Mouse (Mus musculus): ENCODE results near the gene Ugt1a10. TPM values are rescaled to one million over a fixed set of nuclear protein-coding genes. Genes with fewer than 3 reads are reported as not detected.
"Not testable (repeated sequence)": the region's sequence is repeated elsewhere in the genome, so short reads cannot be mapped to it uniquely, and the experiment has no call there.

Ugt1a10 gene
- polyA plus RNA-seq, 1 experiment from 2014 or later = 0.14 TPM

GRCm38 (mm10) chr1:88219054-88219453 is 163.9 kb downstream of the Ugt1a10 start:
- Histone ChIP-seq H3K4me3 (ENCODE audit: low read depth, low read length) (no peak overlapping the region), H3K4me1 (ENCODE audit: control insufficient read depth, low read depth, low read length) (no peaks in the 10 kb centered on the region), H3K9me3 (replicated peaks; ENCODE audit: control insufficient read depth, low read length) (peaks cover 19% of the 10 kb centered on the region), H3K9ac (ENCODE audit: low read depth, low read length) (no peak overlapping the region), H3K36me3 (ENCODE audit: control insufficient read depth, insufficient read depth) (no peaks in the 10 kb centered on the region), H3K27me3 (ENCODE audit: control insufficient read depth, insufficient read depth, low read depth, low read length) (no peaks in the 10 kb centered on the region), H3K27ac (ENCODE audit: low read length) (no peak overlapping the region), H3K4me2 (ENCODE audit: low read depth, low read length) (no peak overlapping the region)
- WGBS (ENCODE audit: insufficient replicate concordance) = 11% methylated on average over 1 of the region's 1 CpGs
- no peak for ATAC-seq (ENCODE audit: low read depth)

- no peak overlapping the region for H3K4me3 ChIP-seq (ENCODE audit: low read depth, low read length)
- no peak overlapping the region for H3K9ac ChIP-seq (ENCODE audit: low read depth, low read length)
- no peak overlapping the region for H3K27ac ChIP-seq (ENCODE audit: low read length)
- no peaks in the 10 kb centered on the region for H3K36me3 ChIP-seq (ENCODE audit: control insufficient read depth, insufficient read depth)
- H3K9me3 ChIP-seq (replicated peaks; ENCODE audit: control insufficient read depth, low read length) = peaks cover 17% of the 10 kb centered on the region
- no peak for ATAC-seq (ENCODE audit: low read depth)
- no peak overlapping the region for H3K4me2 ChIP-seq (ENCODE audit: low read depth, low read length)
- H3K4me1 ChIP-seq (ENCODE audit: control insufficient read depth, low read depth, low read length) = no peaks in the 10 kb centered on the region
- H3K27me3 ChIP-seq (ENCODE audit: control insufficient read depth, insufficient read depth, low read depth, low read length) = no peaks in the 10 kb centered on the region
These were observed 165.1 kb downstream of the Ugt1a10 start for GRCm38 (mm10) chr1:88220336-88220735.

GRCm38 (mm10) chr1:88222216-88222615 is 167.0 kb downstream of the Ugt1a10 start:
- Histone ChIP-seq H3K36me3 (ENCODE audit: control insufficient read depth, insufficient read depth) (no peaks in the 10 kb centered on the region), H3K27ac (ENCODE audit: low read length) (no peak overlapping the region), H3K27me3 (ENCODE audit: control insufficient read depth, insufficient read depth, low read depth, low read length) (no peaks in the 10 kb centered on the region), H3K4me1 (ENCODE audit: control insufficient read depth, low read depth, low read length) (no peaks in the 10 kb centered on the region), H3K4me2 (ENCODE audit: low read depth, low read length) (no peak overlapping the region), H3K9ac (ENCODE audit: low read depth, low read length) (no peak overlapping the region), H3K4me3 (ENCODE audit: low read depth, low read length) (no peak overlapping the region), H3K9me3 (replicated peaks; ENCODE audit: control insufficient read depth, low read length) (peaks cover 14% of the 10 kb centered on the region)
- WGBS (ENCODE audit: insufficient replicate concordance) = 28% methylated on average over 2 of the region's 2 CpGs
- no peak for ATAC-seq (ENCODE audit: low read depth)

GRCm38 (mm10) chr1:88223011-88223515 is 167.9 kb downstream of the Ugt1a10 start:
- not testable (repeated sequence) for H3K9ac ChIP-seq (ENCODE audit: low read depth, low read length)

GRCm38 (mm10) chr1:88223591-88223990 is 168.4 kb downstream of the Ugt1a10 start:
- Histone ChIP-seq H3K27ac (ENCODE audit: low read length) (no peak overlapping the region), H3K4me3 (ENCODE audit: low read depth, low read length) (no peak overlapping the region), H3K9ac (ENCODE audit: low read depth, low read length) (no peak overlapping the region), H3K4me1 (ENCODE audit: control insufficient read depth, low read depth, low read length) (no peaks in the 10 kb centered on the region), H3K27me3 (ENCODE audit: control insufficient read depth, insufficient read depth, low read depth, low read length) (no peaks in the 10 kb centered on the region), H3K9me3 (replicated peaks; ENCODE audit: control insufficient read depth, low read length) (peaks cover 14% of the 10 kb centered on the region), H3K36me3 (ENCODE audit: control insufficient read depth, insufficient read depth) (no peaks in the 10 kb centered on the region), H3K4me2 (ENCODE audit: low read depth, low read length) (no peak overlapping the region)
- ATAC-seq (ENCODE audit: low read depth) = no peak
- 31% methylated on average over 1 of the region's 1 CpGs for WGBS (ENCODE audit: insufficient replicate concordance)

More at GRCm38 (mm10) chr1:88223011-88223515, 167.9 kb downstream of the Ugt1a10 start:
- not testable (repeated sequence) for H3K27me3 ChIP-seq (ENCODE audit: control insufficient read depth, insufficient read depth, low read depth, low read length); ATAC-seq (ENCODE audit: low read depth); H3K36me3 ChIP-seq (ENCODE audit: control insufficient read depth, insufficient read depth); H3K27ac ChIP-seq (ENCODE audit: low read length); H3K4me3 ChIP-seq (ENCODE audit: low read depth, low read length); H3K4me2 ChIP-seq (ENCODE audit: low read depth, low read length); H3K4me1 ChIP-seq (ENCODE audit: control insufficient read depth, low read depth, low read length)
- peaks cover 12% of the 10 kb centered on the region for H3K9me3 ChIP-seq (replicated peaks; ENCODE audit: control insufficient read depth, low read length)

- peaks cover 14% of the 10 kb centered on the region for H3K9me3 ChIP-seq (replicated peaks; ENCODE audit: control insufficient read depth, low read length)
- H3K27me3 ChIP-seq (ENCODE audit: control insufficient read depth, insufficient read depth, low read depth, low read length) = no peaks in the 10 kb centered on the region
- no peak overlapping the region for H3K4me3 ChIP-seq (ENCODE audit: low read depth, low read length)
- no peak overlapping the region for H3K4me2 ChIP-seq (ENCODE audit: low read depth, low read length)
- ATAC-seq (ENCODE audit: low read depth) = no peak
- 51% methylated on average over 2 of the region's 2 CpGs for WGBS (ENCODE audit: insufficient replicate concordance)
- no peaks in the 10 kb centered on the region for H3K36me3 ChIP-seq (ENCODE audit: control insufficient read depth, insufficient read depth)
- H3K27ac ChIP-seq (ENCODE audit: low read length) = no peak overlapping the region
- no peak overlapping the region for H3K9ac ChIP-seq (ENCODE audit: low read depth, low read length)
- no peaks in the 10 kb centered on the region for H3K4me1 ChIP-seq (ENCODE audit: control insufficient read depth, low read depth, low read length)
These were observed 169.0 kb downstream of the Ugt1a10 start for GRCm38 (mm10) chr1:88224029-88224776.

GRCm38 (mm10) chr1:88225301-88225700 is 170.1 kb downstream of the Ugt1a10 start:
- not testable (repeated sequence) for H3K36me3 ChIP-seq (ENCODE audit: control insufficient read depth, insufficient read depth); H3K4me3 ChIP-seq (ENCODE audit: low read depth, low read length); H3K9ac ChIP-seq (ENCODE audit: low read depth, low read length); H3K4me2 ChIP-seq (ENCODE audit: low read depth, low read length); H3K27me3 ChIP-seq (ENCODE audit: control insufficient read depth, insufficient read depth, low read depth, low read length); H3K27ac ChIP-seq (ENCODE audit: low read length); H3K4me1 ChIP-seq (ENCODE audit: control insufficient read depth, low read depth, low read length); ATAC-seq (ENCODE audit: low read depth)
- 29% methylated on average over 2 of the region's 2 CpGs for WGBS (ENCODE audit: insufficient replicate concordance)
- H3K9me3 ChIP-seq (replicated peaks; ENCODE audit: control insufficient read depth, low read length) = peaks cover 22% of the 10 kb centered on the region

- no peak for ATAC-seq (ENCODE audit: low read depth)
- no peaks in the 10 kb centered on the region for H3K27me3 ChIP-seq (ENCODE audit: control insufficient read depth, insufficient read depth, low read depth, low read length)
- no peaks in the 10 kb centered on the region for H3K4me1 ChIP-seq (ENCODE audit: control insufficient read depth, low read depth, low read length)
- H3K27ac ChIP-seq (ENCODE audit: low read length) = no peak overlapping the region
- peaks cover 26% of the 10 kb centered on the region for H3K9me3 ChIP-seq (replicated peaks; ENCODE audit: control insufficient read depth, low read length)
- no peak overlapping the region for H3K9ac ChIP-seq (ENCODE audit: low read depth, low read length)
- H3K4me3 ChIP-seq (ENCODE audit: low read depth, low read length) = no peak overlapping the region
- H3K4me2 ChIP-seq (ENCODE audit: low read depth, low read length) = no peak overlapping the region
- no peaks in the 10 kb centered on the region for H3K36me3 ChIP-seq (ENCODE audit: control insufficient read depth, insufficient read depth)
These were observed 170.6 kb downstream of the Ugt1a10 start for GRCm38 (mm10) chr1:88225741-88226140.

- Histone ChIP-seq H3K9me3 (replicated peaks; ENCODE audit: control insufficient read depth, low read length) (peaks cover 33% of the 10 kb centered on the region), H3K4me2 (ENCODE audit: low read depth, low read length) (no peak within 1 kb of the TSS), H3K9ac (ENCODE audit: low read depth, low read length) (no peak within 1 kb of the TSS), H3K36me3 (ENCODE audit: control insufficient read depth, insufficient read depth) (no peaks in the 10 kb centered on the region), H3K27me3 (ENCODE audit: control insufficient read depth, insufficient read depth, low read depth, low read length) (no peaks in the 10 kb centered on the region), H3K27ac (ENCODE audit: low read length) (no peak within 1 kb of the TSS), H3K4me1 (ENCODE audit: control insufficient read depth, low read depth, low read length) (no peaks in the 10 kb centered on the region), H3K4me3 (ENCODE audit: low read depth, low read length) (no peak within 1 kb of the TSS)
- WGBS (ENCODE audit: insufficient replicate concordance) = 36% methylated on average over 5 of the region's 5 CpGs
- ATAC-seq (ENCODE audit: low read depth) = peak; percentile 19; the same call in 1 of the 2 replicates
These were observed 171.6 kb downstream of the Ugt1a10 start, which contains the start of gene Mroh2a for GRCm38 (mm10) chr1:88226670-88227379. Gene Mroh2a (plus strand): TSS chr1:88226986.

Measured in liver, embryonic 16.5 days (tissue).